Mouse (Mus musculus) heart, embryonic 11.5 days (tissue): ENCODE measurements around the gene 4921507P07Rik. TPM values are rescaled to one million over a fixed set of nuclear protein-coding genes. Genes with fewer than 3 reads are reported as not detected.
"Not testable (repeated sequence)": the region's sequence is repeated elsewhere in the genome, so short reads cannot be mapped to it uniquely, and the experiment has no call there.

ENCODE experiments used
- ATAC-seq: fragments of 200-750 bp; cut with Nextera tagmentation; replicated peaks from 2 replicates; pipeline ENCODE4 v1.8.0; 2017; ENCODE audit warnings: moderate library complexity; ENCODE audit not compliant: insufficient number of reproducible peaks, low FRiP score, low TSS enrichment
- H3K27ac ChIP-seq: fragments of 300-500 bp; sonication (generic); 2 replicates; pipeline ENCODE4 v1.5.1; 2014; ENCODE audit warnings: mild to moderate bottlenecking, low read depth, low read length
- H3K27me3 ChIP-seq: fragments of 300-500 bp; sonication (generic); 2 replicates; pipeline ENCODE4 v1.6.1; 2014; ENCODE audit warnings: mild to moderate bottlenecking, low read length, mixed read lengths; ENCODE audit not compliant: control insufficient read depth, insufficient read depth
- H3K36me3 ChIP-seq: fragments of 300-500 bp; sonication (generic); 2 replicates; pipeline ENCODE4 v1.6.1; 2014; ENCODE audit warnings: mild to moderate bottlenecking, low read length, moderate library complexity, mixed read lengths; ENCODE audit not compliant: control insufficient read depth, insufficient read depth
- H3K4me1 ChIP-seq: fragments of 300-500 bp; sonication (generic); 2 replicates; pipeline ENCODE4 v1.6.1; 2014; ENCODE audit warnings: low read length; ENCODE audit not compliant: control insufficient read depth, insufficient read depth
- H3K4me2 ChIP-seq: fragments of 300-500 bp; sonication (generic); 2 replicates; pipeline ENCODE4 v1.6.1; 2014; ENCODE audit warnings: mild to moderate bottlenecking, moderate library complexity
- H3K4me3 ChIP-seq: fragments of 300-500 bp; sonication (generic); 2 replicates; pipeline ENCODE4 v1.5.1; 2014; ENCODE audit warnings: low read depth, low read length
- H3K9ac ChIP-seq: fragments of 300-500 bp; sonication (generic); 2 replicates; pipeline ENCODE4 v1.6.1; 2014; ENCODE audit warnings: mild to moderate bottlenecking, low read depth, low read length, moderate library complexity
- H3K9me3 ChIP-seq: fragments of 300-500 bp; sonication (generic); replicated peaks from 2 replicates; pipeline ENCODE4 v1.6.1; 2016; ENCODE audit warnings: low read length; ENCODE audit not compliant: control insufficient read depth
- WGBS: fragments of 180-500 bp; shearing (Covaris S2); extraction: QIAGEN DNeasy Blood & Tissue Kit; methylation state at CpG from one replicate; pipeline ENCODE4 v1.1.7; 2014; ENCODE audit not compliant: insufficient replicate concordance; 5-methylcytosine and 5-hydroxymethylcytosine counted together
- polyA plus RNA-seq: library from polyadenylated mRNA; unstranded; fragments of >200 nt; fragmentation: Nextera tagmentation; extraction: Ambion mirVana; gene quantifications from 2 replicates; pipeline ENCODE4 v1.2.1, GENCODE M21; 2014

Gene 4921507P07Rik
- 0.30 and 0.50 TPM in 2 replicates for polyA plus RNA-seq

- Histone ChIP-seq H3K27ac (peak within 1 kb of the TSS; percentile 41; the same call in 1 of the 2 replicates), H3K4me2 (peak within 1 kb of the TSS; percentile 100), H3K4me3 (peak within 1 kb of the TSS; percentile 69), H3K36me3 (peaks cover 3% of the 10 kb centered on the region; the same call in 1 of the 2 replicates), H3K9ac (peak within 1 kb of the TSS; percentile 79), H3K9me3 (no peaks in the 10 kb centered on the region), H3K4me1 (peaks cover 3% of the 10 kb centered on the region; the same call in 1 of the 2 replicates), H3K27me3 (no peaks in the 10 kb centered on the region)
- under 1% methylated on average over 54 of the region's 62 CpGs for WGBS
- ATAC-seq: peak; percentile 96
Measured at GRCm38 (mm10) chr6:50596301-50597211, at the start of gene 4921507P07Rik. Gene 4921507P07Rik (minus strand): TSS chr6:50596632.

GRCm38 (mm10) chr6:50644701-50645100, 48.3 kb upstream of the 4921507P07Rik start:
- ATAC-seq: no peak
- Histone ChIP-seq H3K27ac (no peak overlapping the region), H3K9me3 (no peaks in the 10 kb centered on the region), H3K4me3 (no peak overlapping the region), H3K4me1 (no peaks in the 10 kb centered on the region), H3K36me3 (no peaks in the 10 kb centered on the region), H3K27me3 (no peaks in the 10 kb centered on the region), H3K4me2 (no peak overlapping the region), H3K9ac (no peak overlapping the region)
- 83% methylated on average over 3 of the region's 3 CpGs for WGBS

- no peak overlapping the region for H3K27ac ChIP-seq
- H3K9ac ChIP-seq: no peak overlapping the region
- no peaks in the 10 kb centered on the region for H3K9me3 ChIP-seq
- H3K4me3 ChIP-seq: no peak overlapping the region
- H3K4me1 ChIP-seq: no peaks in the 10 kb centered on the region
- H3K4me2 ChIP-seq: no peak overlapping the region
- H3K27me3 ChIP-seq: no peaks in the 10 kb centered on the region
- H3K36me3 ChIP-seq: no peaks in the 10 kb centered on the region
- no peak for ATAC-seq
- WGBS: 63% methylated on average over 5 of the region's 5 CpGs
Measured at GRCm38 (mm10) chr6:50641898-50642297, 45.5 kb upstream of the 4921507P07Rik start.

GRCm38 (mm10) chr6:50640377-50640776, 43.9 kb upstream of the 4921507P07Rik start:
- Histone ChIP-seq H3K9me3 (no peaks in the 10 kb centered on the region), H3K9ac (no peak overlapping the region), H3K27me3 (no peaks in the 10 kb centered on the region), H3K4me2 (no peak overlapping the region), H3K36me3 (no peaks in the 10 kb centered on the region), H3K4me1 (no peaks in the 10 kb centered on the region), H3K4me3 (no peak overlapping the region), H3K27ac (no peak overlapping the region)
- WGBS: 76% methylated on average over 4 of the region's 4 CpGs
- no peak for ATAC-seq

- ATAC-seq: no peak
- H3K9me3 ChIP-seq: no peaks in the 10 kb centered on the region
- H3K27me3 ChIP-seq: no peaks in the 10 kb centered on the region
- H3K9ac ChIP-seq: no peak overlapping the region
- WGBS: 29% methylated on average over 2 of the region's 2 CpGs
- H3K4me3 ChIP-seq: no peak overlapping the region
- no peaks in the 10 kb centered on the region for H3K36me3 ChIP-seq
- H3K4me2 ChIP-seq: no peak overlapping the region
- no peaks in the 10 kb centered on the region for H3K4me1 ChIP-seq
- H3K27ac ChIP-seq: no peak overlapping the region
Measured at GRCm38 (mm10) chr6:50639656-50640055, 43.2 kb upstream of the 4921507P07Rik start.

GRCm38 (mm10) chr6:50626170-50626569, 29.7 kb upstream of the 4921507P07Rik start:
- H3K4me1 ChIP-seq, H3K4me3 ChIP-seq, H3K9ac ChIP-seq, H3K9me3 ChIP-seq, H3K36me3 ChIP-seq, H3K27ac ChIP-seq, H3K27me3 ChIP-seq, ATAC-seq, H3K4me2 ChIP-seq: not testable (repeated sequence)
- 72% methylated on average over 2 of the region's 2 CpGs for WGBS

- H3K4me1 ChIP-seq, H3K36me3 ChIP-seq, H3K27ac ChIP-seq, H3K9ac ChIP-seq, H3K27me3 ChIP-seq, H3K4me2 ChIP-seq, H3K4me3 ChIP-seq, H3K9me3 ChIP-seq, ATAC-seq: not testable (repeated sequence)
- 75% methylated on average over 1 of the region's 1 CpGs for WGBS
Measured at GRCm38 (mm10) chr6:50618273-50618672, 21.8 kb upstream of the 4921507P07Rik start.

- H3K9ac ChIP-seq: no peak overlapping the region
- H3K4me1 ChIP-seq: no peaks in the 10 kb centered on the region
- H3K27ac ChIP-seq: no peak overlapping the region
- H3K27me3 ChIP-seq: no peaks in the 10 kb centered on the region
- 29% methylated on average over 4 of the region's 4 CpGs for WGBS
- ATAC-seq: no peak
- no peaks in the 10 kb centered on the region for H3K36me3 ChIP-seq
- H3K9me3 ChIP-seq: no peaks in the 10 kb centered on the region
- H3K4me3 ChIP-seq: no peak overlapping the region
- no peak overlapping the region for H3K4me2 ChIP-seq
Measured at GRCm38 (mm10) chr6:50601620-50602019, 5.2 kb upstream of the 4921507P07Rik start.
